Mouse (Mus musculus): ENCODE measurements around the gene Ccnf. TPM values are rescaled to one million over a fixed set of nuclear protein-coding genes. Genes with fewer than 3 reads are reported as not detected.

Ccnf gene
- polyA plus RNA-seq, 1 experiment from 2014 or later = 77.0 TPM

DNA sequence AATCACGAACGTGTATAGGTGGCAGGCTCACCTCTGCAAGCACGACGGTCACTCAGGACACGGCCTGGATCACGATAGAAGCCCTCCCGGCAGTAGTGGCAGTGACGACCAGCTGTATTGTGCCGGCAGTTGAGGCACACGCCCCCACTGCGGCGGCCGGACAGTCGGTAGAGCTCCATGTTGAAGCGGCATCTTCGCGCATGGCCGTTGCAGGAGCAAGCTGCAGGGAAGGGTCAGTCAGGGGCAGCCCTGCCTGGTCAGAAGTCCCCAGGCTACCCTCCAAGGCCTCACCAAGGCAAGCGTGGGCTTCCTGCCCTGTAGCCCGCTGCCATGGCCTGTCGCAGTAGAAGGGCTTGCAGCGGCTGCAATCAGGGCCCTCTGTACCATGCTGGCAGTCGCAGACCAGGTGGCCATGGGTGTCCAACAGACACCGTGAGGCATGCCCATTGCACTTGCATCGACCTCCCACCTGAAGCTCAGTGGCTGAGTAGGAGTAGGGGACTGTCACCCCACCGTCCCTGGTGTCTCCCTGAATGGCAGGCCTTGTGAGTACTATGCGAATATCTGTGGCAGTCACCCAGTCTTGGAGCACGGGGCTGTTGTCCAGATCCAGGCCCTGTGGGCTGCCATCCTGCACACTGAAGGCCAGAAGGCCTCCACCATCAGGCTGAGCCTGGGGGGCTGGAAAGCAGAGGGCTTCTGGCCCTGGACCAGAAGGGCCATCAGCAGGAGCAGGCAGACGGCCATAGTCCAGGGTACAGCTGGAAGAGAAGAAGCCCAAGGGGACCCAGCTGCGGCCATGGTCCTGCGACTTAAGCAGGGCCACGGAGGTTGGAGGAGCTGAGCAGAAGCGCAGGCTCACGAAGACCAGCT, 43.3 kb downstream of the Ccnf start:
- 50% methylated on average over 34 of the region's 34 CpGs for WGBS
- ATAC-seq (ENCODE audit: borderline replicate concordance, extremely low read depth, low FRiP score, low TSS enrichment) = no peak
- peak overlapping the region; percentile 75 for H3K4me3 ChIP-seq

DNA sequence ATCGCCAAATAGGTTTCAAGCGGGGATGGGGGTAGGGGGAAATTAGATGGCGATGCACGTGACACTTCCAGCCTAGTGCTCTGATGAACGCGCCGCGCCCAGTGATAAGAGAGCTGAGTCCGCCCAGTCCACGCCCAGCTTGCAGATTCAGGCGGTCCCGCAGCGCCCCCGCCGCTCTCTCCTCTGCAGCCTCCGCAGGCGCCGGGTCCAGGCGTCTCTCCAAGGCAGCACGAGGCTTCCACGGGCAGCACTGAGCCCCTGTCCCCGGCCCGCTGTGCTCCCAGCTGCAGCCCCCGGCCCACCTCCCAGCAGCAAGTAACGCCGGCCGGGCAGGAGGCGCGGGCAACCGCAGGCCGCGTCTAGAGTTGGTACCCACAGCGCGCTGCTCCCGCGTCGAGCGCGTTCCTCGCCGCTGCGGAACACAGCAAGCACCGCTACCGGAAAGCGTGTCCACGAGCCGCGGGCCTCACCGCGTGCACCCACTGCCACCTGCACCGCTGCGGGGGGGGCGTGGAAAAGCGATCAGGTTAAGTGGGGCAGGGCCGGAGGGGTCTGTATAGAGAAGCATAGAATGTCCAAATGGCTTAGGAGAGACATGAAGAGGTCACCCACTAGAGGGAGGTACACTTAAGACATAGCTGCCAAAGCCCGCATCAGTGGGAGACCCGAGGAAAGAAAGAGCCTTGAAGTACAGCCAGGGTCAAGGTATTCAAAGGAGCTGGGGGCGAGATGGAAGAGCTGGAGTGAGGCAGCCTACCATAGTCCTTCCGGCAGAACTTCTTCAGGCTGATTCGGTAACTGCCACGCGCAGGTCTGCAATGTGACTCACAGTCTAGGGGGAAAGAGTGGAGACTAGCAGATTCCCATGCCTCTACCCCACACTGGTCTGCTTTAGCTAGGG, 44.6 kb downstream of the Ccnf start:
- 0 out of 2 replicates have a peak, but pooled peaks have one; percentile 8 for ATAC-seq (ENCODE audit: borderline replicate concordance, extremely low read depth, low FRiP score, low TSS enrichment)
- H3K27me3 ChIP-seq = peaks cover 26% of the 10 kb centered on the region
- H3K36me3 ChIP-seq = no peaks in the 10 kb centered on the region
- peak overlapping the region; percentile 75 for H3K4me3 ChIP-seq
- peak overlapping the region; percentile 59; the same call in 1 of the 2 replicates for H3K27ac ChIP-seq
- peak overlapping the region; percentile 76 for H3K9ac ChIP-seq
- no peaks in the 10 kb centered on the region for H3K9me3 ChIP-seq
- peaks cover 73% of the 10 kb centered on the region for H3K4me1 ChIP-seq
- WGBS = 4% methylated on average over 62 of the region's 62 CpGs
- peak overlapping the region; percentile 98 for H3K4me2 ChIP-seq

More for the DNA sequence above, 43.3 kb downstream of the Ccnf start:
- Histone ChIP-seq H3K9me3 (no peaks in the 10 kb centered on the region), H3K27me3 (peaks cover 26% of the 10 kb centered on the region), H3K4me1 (peaks cover 81% of the 10 kb centered on the region), H3K27ac (peak overlapping the region; percentile 87), H3K36me3 (no peaks in the 10 kb centered on the region), H3K4me2 (peak overlapping the region; percentile 98), H3K9ac (peak overlapping the region; percentile 51)

DNA sequence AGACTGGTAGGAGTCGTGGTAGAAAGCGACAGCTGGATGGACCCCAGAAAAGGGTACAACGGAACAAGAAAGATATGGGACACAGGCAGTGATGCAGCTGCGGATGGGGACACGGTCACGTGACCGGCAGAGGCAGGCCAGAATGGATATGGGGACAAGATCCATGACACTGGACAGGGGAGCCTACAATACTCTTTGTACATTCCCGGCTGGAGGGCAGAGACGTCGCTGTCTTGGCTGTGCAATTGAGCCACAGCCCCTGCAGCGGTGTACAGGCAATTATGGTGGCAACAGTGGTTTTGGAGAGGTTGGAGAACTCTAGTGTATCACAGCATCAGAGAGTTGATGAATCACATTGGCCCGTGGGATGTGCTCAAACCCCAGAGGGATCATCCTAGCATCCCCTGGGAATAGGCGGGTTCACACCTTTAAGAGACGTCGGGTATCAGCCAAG, 45.3 kb downstream of the Ccnf start:
- Histone ChIP-seq H3K4me1 (peaks cover 65% of the 10 kb centered on the region), H3K27me3 (peaks cover 25% of the 10 kb centered on the region), H3K9me3 (no peaks in the 10 kb centered on the region), H3K4me2 (peak overlapping the region; percentile 98), H3K9ac (peak overlapping the region; percentile 76; the same call in 1 of the 2 replicates), H3K4me3 (peak overlapping the region; percentile 75), H3K36me3 (no peaks in the 10 kb centered on the region), H3K27ac (peak overlapping the region; percentile 59)
- WGBS = 8% methylated on average over 15 of the region's 15 CpGs
- ATAC-seq (ENCODE audit: borderline replicate concordance, extremely low read depth, low FRiP score, low TSS enrichment) = peak; percentile 17; the same call in 1 of the 2 replicates

DNA sequence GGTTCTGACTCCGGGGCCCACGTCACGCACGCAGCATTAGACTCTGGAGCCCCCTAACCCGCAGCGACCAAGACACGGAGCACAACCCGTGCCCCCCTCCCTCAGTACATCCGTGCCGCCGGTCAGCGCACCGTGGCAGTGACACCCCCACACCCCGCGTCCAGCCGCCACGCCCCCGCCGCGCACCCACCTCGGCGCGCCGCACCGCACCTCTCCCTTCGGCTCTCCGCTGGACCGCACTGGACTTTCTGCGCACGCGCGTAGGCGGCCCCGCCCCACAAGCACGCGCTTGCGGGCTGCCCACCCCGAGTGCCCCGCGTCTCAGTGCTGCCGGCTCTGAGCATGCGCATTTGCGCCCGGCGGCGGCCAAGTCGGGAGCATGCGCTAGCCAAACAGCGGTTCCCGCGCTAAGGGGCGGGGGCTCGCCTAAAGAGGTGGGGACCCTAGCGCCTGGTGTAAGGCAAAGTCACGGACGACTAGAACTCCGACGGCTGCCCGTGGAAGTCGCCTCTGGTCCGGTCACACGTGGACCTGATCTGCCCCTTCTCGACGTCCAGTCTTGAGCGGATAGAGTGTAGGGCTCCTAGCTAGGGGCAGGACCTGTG, 45.9 kb downstream of the Ccnf start, which contains the start of gene Tbc1d24:
Tbc1d24 (minus strand) TSS at position 279 of the 605 bp plus-strand sequence.
- Histone ChIP-seq H3K36me3 (no peaks in the 10 kb centered on the region), H3K9me3 (no peaks in the 10 kb centered on the region), H3K4me1 (peaks cover 61% of the 10 kb centered on the region), H3K4me3 (peak within 1 kb of the TSS; percentile 75), H3K4me2 (peak within 1 kb of the TSS; percentile 98), H3K27me3 (peaks cover 22% of the 10 kb centered on the region), H3K27ac (peak within 1 kb of the TSS; percentile 59), H3K9ac (peak within 1 kb of the TSS; percentile 76)
- WGBS = under 1% methylated on average over 65 of the region's 65 CpGs
- peak; percentile 60 for ATAC-seq (ENCODE audit: borderline replicate concordance, extremely low read depth, low FRiP score, low TSS enrichment)

DNA sequence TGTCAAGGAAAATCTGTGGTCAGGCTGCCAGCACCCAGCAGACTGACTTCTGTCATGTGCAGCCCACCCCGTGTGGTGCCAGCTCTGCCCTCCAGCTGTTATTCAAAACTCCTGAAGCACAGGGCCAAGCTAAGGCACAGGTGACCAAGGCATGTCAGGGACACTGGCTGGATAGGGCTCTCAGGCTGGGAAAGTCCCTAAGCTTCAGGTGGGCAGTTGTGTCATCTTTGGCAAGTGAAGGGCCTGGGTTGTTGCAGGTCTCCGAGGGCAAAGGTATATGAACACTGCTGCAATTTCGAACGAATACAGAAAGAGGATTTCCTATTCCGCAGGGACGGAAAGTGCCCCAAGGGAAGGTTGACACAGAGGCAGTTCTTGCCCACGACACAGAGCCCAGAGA, 46.4 kb downstream of the Ccnf start:
- Histone ChIP-seq H3K27me3 (peaks cover 22% of the 10 kb centered on the region), H3K9me3 (no peaks in the 10 kb centered on the region), H3K36me3 (no peaks in the 10 kb centered on the region), H3K4me1 (peaks cover 56% of the 10 kb centered on the region), H3K4me3 (peak overlapping the region; percentile 75), H3K9ac (peak overlapping the region; percentile 76), H3K4me2 (peak overlapping the region; percentile 98), H3K27ac (0 out of 2 replicates have a peak overlapping the region, but pooled peaks have one; percentile 5)
- 7% methylated on average over 7 of the region's 7 CpGs for WGBS
- ATAC-seq (ENCODE audit: borderline replicate concordance, extremely low read depth, low FRiP score, low TSS enrichment) = no peak

DNA sequence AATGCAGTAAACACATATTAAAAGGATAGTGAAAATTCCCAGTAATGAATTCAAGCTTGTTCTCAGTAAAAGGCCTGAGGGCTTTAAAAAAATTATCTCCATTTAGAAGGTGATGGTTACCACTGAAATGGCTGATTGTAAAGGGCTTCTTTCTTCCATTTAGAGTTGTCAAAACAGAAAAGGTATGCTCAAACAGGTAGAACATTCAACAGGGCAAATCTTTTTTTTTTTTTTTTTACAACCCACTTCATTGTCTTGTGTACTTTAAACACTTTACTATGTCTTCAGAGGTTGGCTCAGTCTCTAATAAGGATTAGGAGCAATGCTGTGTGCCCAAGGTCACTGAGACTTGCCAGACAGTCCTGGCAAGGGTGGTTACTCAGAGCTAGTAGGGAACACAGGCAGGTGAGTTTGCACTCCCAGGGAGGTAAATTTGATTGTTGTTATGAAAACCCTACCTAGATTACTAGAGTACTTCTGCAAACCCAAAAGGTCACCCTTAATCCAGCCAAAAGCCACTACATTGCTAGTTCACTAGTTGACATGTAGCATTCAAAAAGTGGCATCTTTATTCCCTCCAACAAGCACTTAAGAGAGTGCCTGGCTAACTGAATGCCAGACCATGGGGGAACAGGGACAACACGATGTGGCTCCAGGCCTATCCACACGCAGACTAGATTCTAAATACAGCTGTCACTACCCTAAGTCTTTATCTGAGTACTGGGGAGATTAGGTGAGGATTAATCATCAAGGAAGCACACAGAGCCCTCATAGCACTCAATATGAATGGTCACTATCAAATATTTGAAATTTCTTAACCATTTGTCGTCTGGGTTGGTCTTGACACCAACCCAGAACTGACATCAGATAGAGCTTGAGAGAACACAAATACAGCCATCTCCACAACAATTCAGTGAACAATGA, 47.4 kb downstream of the Ccnf start:
- no peak overlapping the region for H3K4me3 ChIP-seq
- H3K4me2 ChIP-seq = peak overlapping the region; percentile 98; the same call in 1 of the 2 replicates
- no peak overlapping the region for H3K9ac ChIP-seq
- 64% methylated on average over 3 of the region's 3 CpGs for WGBS
- no peaks in the 10 kb centered on the region for H3K36me3 ChIP-seq
- ATAC-seq (ENCODE audit: borderline replicate concordance, extremely low read depth, low FRiP score, low TSS enrichment) = no peak
- H3K27ac ChIP-seq = no peak overlapping the region
- H3K27me3 ChIP-seq = peaks cover 22% of the 10 kb centered on the region
- H3K9me3 ChIP-seq = no peaks in the 10 kb centered on the region
- H3K4me1 ChIP-seq = peaks cover 48% of the 10 kb centered on the region

DNA sequence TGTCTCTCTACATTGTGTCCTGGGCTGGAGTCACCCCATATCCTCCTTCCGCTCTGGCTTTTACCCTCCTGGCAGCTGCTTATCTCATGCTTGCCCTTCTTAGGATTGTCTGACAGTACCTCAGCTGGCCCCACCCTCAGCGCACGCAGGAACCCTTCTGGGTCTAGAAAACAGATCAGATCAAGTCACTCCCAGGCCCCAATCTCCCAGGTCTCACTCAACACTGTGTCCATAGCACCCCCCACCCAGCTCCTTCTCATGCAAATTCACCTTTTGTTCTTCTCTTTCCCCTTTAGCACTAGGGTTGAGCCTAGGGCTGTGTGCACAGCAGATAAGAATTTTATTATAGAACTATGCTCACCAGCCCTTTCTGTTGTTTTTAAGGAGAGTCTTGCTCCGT, 48.2 kb downstream of the Ccnf start:
- no peaks in the 10 kb centered on the region for H3K36me3 ChIP-seq
- H3K9me3 ChIP-seq = no peaks in the 10 kb centered on the region
- no peak for ATAC-seq (ENCODE audit: borderline replicate concordance, extremely low read depth, low FRiP score, low TSS enrichment)
- H3K4me2 ChIP-seq = no peak overlapping the region
- H3K9ac ChIP-seq = no peak overlapping the region
- H3K27me3 ChIP-seq = peaks cover 19% of the 10 kb centered on the region
- no peak overlapping the region for H3K27ac ChIP-seq
- H3K4me1 ChIP-seq = peaks cover 40% of the 10 kb centered on the region
- WGBS = 46% methylated on average over 4 of the region's 4 CpGs
- H3K4me3 ChIP-seq = no peak overlapping the region

DNA sequence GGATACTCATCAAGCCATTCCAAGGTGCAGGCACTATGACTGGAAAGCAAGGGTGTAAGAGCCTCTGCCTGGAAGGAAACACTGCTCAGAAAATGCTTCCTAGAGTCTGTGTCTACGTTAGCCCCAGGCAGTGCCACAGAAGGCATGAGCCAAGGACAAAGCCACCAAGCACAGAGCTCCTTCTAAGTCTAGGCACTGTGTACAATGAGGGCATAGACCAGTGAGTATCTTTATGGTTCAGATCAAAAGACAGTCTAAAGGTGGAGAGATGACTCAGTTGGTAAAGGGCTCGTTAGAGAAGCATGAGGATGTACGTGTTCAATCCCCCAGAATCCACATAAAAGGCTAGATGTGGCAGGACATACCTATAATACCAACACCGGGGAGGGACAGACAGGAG, 50.2 kb downstream of the Ccnf start:
- ATAC-seq (ENCODE audit: borderline replicate concordance, extremely low read depth, low FRiP score, low TSS enrichment) = no peak
- Histone ChIP-seq H3K4me2 (no peak overlapping the region), H3K27ac (no peak overlapping the region), H3K4me3 (no peak overlapping the region), H3K9me3 (no peaks in the 10 kb centered on the region), H3K36me3 (no peaks in the 10 kb centered on the region), H3K27me3 (peaks cover 2% of the 10 kb centered on the region), H3K9ac (no peak overlapping the region), H3K4me1 (peaks cover 21% of the 10 kb centered on the region)
- WGBS = 79% methylated on average over 4 of the region's 4 CpGs

DNA sequence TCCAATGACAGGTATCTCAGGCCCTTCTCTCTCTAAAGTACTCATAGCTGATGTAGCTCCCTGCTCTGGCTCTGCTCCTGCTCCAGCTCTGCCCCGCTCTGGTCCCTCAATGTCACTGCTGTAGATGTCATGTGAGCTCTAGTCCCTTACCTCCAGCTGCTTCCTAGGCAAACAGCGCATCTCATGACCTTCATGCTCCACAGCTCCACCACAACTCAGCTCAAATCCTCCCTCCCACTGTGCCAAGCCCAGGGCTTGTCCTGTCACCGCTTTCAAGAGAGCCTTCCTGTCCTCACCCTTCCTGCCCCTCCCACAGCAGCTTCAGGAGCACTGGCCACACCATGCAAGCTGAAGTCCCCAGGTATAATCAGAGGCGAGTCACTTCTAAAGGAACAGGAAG, 51.5 kb downstream of the Ccnf start:
- Histone ChIP-seq H3K9ac (no peak overlapping the region), H3K9me3 (no peaks in the 10 kb centered on the region), H3K27ac (no peak overlapping the region), H3K4me3 (no peak overlapping the region), H3K27me3 (no peaks in the 10 kb centered on the region), H3K4me1 (peaks cover 12% of the 10 kb centered on the region), H3K36me3 (no peaks in the 10 kb centered on the region), H3K4me2 (no peak overlapping the region)
- no peak for ATAC-seq (ENCODE audit: borderline replicate concordance, extremely low read depth, low FRiP score, low TSS enrichment)
- 65% methylated on average over 4 of the region's 4 CpGs for WGBS

DNA sequence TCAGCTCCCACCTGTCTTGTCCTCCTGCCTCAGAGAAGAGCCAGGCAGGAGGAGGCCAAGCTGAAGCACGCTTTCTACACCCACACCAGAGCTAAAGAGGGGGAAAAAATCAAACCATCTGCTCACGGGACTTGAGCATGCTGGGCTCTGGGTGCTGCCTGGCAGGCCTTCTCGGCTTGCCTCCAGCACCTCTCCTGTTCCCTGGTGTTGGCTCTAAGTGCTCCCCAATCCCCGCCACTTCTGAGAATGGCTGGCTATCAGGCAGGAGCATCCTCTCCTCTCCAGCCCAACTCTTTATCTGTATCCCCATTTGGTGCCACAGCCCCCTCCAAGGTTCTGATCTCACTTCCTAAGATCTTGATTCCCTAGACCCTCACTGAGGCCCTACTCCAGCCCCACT, 52.0 kb downstream of the Ccnf start:
- Histone ChIP-seq H3K4me3 (no peak overlapping the region), H3K27ac (no peak overlapping the region), H3K27me3 (no peaks in the 10 kb centered on the region), H3K4me1 (peaks cover 7% of the 10 kb centered on the region), H3K4me2 (no peak overlapping the region), H3K9ac (no peak overlapping the region), H3K36me3 (no peaks in the 10 kb centered on the region), H3K9me3 (no peaks in the 10 kb centered on the region)
- WGBS = 71% methylated on average over 4 of the region's 4 CpGs
- ATAC-seq (ENCODE audit: borderline replicate concordance, extremely low read depth, low FRiP score, low TSS enrichment) = no peak

Data from lung, embryonic 15.5 days (tissue).